Mouse (Mus musculus): ENCODE data around the gene Zdhhc8.
"Not testable (repeated sequence)": the region's sequence is repeated elsewhere in the genome, so short reads cannot be mapped to it uniquely, and the experiment has no call there.

Gene Zdhhc8

DNA sequence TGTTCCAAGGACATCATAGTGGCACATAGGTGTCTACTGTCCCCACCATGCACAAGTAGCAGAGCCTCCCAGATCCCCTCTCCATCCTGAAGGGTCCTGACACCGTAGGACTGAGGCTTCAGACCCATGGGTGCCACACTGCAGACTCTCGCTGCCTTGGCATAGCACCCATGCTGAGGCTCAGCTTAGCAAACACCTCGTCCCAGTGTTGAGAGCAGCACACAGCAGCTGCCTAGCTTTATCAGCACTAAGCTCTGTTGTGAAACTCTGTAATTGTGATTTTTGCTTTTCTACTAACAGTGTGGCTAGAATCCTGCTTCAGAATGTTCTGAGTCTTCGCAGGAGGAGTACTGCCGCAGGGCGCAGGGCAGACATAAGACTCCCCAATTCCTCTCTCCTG is 37.1 kb downstream of the Zdhhc8 start:
- DNase-seq (ENCODE audit: low spot score) = no peak

- not testable (repeated sequence) for DNase-seq (ENCODE audit: low spot score)
Observed at GRCm38 (mm10) chr16:18195561-18195960, 39.4 kb downstream of the Zdhhc8 start.

GRCm38 (mm10) chr16:18195068-18195467 is 39.9 kb downstream of the Zdhhc8 start:
- DNase-seq (ENCODE audit: low spot score) = no peak

DNA sequence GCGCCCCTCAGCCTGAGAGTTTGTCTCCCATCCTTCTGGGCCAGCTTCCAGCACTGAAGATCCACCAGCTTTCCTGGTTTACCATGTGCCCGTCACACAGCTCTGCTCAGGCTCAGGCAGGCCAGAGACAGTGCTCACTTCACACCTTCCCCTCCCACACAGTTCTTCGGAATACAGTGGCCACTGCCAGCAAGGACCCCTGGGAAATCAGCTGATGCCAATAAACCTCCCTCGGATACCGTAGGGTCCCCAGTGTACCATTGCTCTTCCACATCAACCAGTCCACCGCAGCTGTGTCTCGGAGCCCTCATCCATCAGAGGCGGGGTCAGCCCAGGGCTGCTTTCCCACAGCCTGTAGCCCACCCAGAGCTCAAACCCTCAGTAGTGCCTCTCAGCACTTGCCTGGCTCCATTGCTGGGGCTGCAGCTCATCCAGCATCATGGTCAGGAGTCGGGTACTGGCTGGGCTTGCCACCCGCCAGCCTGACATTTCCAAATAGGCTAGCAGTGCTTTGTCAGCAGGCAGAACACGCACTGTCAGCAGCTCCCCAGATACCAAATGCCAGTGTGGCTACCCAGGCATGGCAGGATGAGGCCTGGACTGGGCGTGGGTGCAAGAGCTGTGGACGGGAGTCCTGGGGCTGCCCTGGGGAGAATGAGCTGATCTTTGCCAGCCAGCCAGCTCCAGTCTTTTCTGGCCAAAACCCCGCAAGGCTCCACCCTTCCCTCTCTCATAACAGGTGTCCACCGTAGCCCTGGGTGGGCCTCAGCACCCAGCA is 40.5 kb downstream of the Zdhhc8 start:
- DNase-seq (ENCODE audit: low spot score) = peak; percentile 33

GRCm38 (mm10) chr16:18191006-18191405 is 43.9 kb downstream of the Zdhhc8 start:
- DNase-seq (ENCODE audit: low spot score) = no peak

GRCm38 (mm10) chr16:18187221-18187620 is 47.7 kb downstream of the Zdhhc8 start:
- no peak for DNase-seq (ENCODE audit: low spot score)

DNA sequence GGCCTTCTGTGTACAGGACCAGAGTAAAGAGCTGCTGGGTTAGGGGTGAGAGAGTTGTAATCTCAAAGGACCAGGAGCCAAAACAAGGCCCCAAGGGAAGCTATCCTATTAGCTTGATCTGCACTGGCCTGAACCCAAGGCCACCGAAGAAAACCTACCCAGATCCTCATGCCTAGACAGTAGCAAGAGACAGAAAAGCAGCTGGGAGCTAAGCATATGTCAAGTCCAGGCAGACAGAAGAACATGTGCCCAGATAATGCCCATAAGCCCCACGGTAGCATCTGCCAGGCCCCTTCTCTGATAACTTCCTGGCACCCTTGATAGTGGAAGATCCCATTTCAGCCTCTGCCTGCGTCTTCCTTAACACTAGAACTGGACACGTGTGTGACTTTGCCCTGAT is 48.1 kb downstream of the Zdhhc8 start:
- DNase-seq (ENCODE audit: low spot score) = no peak

DNA sequence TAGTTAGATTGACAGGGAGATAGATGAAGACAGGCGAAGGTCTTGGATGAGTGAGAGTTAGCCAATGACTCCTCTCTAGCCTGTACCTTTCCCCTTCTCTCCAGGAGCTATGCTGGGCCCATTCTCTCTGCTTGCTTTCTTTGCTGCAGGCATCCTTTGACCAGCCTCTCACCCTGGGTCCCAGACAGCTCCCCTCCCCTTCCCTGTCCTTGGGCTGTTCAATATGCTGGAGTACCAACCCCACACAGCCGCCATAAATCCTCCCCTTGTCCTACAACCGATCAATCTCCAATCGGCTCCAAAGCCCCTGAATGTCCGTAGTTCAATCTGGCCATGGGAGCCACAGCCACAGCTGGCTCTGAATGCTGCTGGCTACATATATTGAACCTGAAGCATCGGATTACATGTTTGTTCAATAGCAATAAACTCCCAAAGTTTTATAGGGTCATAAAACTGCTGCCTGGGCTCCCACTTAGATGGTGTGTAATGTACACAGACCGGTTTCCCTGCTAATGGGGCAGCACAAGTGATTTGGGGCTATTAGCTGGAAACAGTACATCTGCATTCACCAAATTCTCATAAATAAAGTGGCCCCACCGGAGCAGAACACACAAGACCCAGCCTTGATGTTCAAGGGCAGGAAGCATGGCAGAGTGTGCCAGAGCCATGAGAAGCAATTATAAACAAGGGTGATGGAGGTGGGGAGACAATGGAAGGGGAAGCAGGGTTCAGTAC is 49.1 kb downstream of the Zdhhc8 start:
- DNase-seq (ENCODE audit: low spot score) = peak; percentile 38

GRCm38 (mm10) chr16:18182766-18183165 is 52.2 kb downstream of the Zdhhc8 start:
- DNase-seq (ENCODE audit: low spot score) = no peak

GRCm38 (mm10) chr16:18181398-18181797 is 53.5 kb downstream of the Zdhhc8 start:
- no peak for DNase-seq (ENCODE audit: low spot score)

- no peak for DNase-seq (ENCODE audit: low spot score)
Observed at GRCm38 (mm10) chr16:18179591-18179990, 55.3 kb downstream of the Zdhhc8 start.

DNA sequence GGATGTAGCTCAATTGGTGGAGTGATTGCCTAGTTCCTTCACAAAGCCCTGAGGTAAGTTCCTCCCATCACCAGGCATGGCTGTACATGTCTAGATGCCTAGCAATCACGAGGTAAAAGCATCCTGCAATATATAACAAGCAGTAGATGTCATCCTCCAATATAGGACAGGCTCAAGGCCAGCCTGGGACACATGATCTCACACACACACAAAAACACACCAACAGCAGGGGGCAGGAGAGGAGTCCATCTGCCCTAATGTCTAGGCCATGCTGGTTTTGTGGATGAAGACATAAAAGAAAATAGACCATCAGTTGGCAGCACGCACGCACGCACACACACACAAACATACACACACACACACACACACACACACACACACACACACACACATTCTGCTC is 58.2 kb downstream of the Zdhhc8 start:
- DNase-seq (ENCODE audit: low spot score) = peak; percentile 31

DNA sequence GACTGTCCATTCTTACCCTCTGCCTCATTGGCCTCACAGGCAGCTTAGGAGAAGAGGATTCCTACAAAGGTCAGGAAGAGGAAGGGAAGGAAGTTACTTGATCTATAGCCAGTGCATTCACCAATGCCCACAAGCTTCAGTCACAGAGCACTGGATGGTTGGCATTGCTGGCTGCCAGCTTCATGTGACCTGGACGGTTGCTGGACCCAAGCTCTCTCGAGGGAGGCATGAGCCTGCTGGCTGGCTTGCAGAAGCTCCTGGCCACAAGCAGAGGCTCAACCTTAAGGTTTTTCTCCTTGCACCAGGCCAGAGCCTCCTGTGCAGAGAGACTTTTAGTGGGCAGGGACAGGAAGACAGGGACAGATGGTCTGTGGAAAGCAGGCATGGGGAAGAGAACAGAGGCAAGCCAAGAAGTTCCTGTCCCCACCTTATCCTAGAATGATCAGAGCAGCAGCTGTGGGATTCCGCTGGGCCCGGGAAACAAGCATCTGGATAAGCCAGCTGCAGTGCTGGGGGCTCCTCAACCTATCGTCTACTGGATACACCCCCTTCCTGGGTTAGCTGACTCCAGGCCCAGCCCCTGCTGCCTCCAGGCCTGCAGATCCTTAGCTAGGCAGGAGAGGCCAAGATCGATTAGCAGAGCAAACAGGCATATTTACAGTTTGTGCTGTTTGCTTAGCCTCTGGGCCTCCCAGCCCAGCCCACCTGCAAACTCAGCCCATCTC is 59.0 kb downstream of the Zdhhc8 start:
- no peak for DNase-seq (ENCODE audit: low spot score)

DNA sequence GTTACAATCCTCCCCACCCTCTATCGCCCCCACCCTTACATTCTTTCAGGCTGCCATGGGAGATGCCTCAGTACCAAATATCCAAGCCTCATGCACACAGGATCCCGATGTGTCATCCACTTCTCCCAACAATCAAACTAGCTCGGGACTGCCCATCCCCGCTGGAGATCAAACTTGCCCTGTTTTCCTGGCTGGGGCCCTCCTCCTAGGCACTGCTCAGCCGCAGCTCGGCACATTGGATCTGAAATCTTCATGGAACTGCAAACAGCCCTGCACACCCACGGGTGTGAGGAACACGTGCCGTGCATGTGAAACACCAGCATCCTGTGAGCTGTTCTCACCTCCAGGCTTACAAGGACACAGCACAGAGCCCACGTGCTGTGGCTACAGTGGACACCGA is 61.1 kb downstream of the Zdhhc8 start:
- no peak for DNase-seq (ENCODE audit: low spot score)

DNA sequence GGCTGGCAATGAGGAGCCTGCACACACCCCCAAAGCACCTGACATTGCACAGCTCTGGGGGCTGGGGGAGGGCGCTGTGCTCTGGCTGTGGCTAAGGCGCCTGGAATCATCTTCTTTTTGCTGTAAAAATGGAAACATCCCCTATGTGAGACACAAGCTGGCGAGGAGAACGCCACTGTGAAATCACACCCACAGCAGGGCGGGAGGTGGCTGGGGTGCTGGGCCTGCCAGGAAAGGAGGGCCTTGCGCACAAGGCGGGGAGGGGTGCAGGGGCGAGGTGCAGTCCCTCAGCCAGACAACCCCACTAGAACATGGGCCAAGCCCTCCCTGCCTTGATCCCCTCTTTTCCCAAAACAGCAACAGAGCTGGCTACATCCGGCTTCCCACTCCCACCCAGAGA is 61.7 kb downstream of the Zdhhc8 start:
- no peak for DNase-seq (ENCODE audit: low spot score)

DNA sequence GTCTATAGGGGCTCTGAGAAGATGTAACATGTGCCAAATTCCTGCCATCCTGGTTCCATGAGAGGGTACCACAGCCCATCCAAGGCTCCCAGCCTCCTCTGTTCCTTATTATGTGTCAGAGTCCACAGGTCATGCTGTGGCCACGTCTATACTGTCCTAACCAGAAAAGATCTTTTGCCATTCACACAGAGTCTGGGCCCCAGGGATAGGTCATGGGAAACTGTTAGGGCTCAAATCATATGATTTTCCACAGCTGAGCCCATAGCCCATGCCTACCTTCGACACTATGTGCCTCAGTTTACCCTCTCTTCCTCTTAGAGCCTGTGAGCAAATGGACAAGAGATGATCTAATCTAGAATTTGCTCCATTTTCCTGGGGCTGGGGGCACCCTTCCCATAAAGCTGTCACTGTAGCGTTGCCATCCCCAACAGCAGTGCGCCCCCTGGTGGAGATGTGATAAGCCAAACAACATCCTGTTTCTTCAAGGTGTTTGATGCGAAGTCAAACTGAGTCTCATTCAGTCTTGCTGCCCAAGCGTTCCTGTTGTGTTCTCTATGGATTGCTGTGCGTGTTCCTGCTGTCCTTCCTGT is 62.6 kb downstream of the Zdhhc8 start:
- peak; percentile 90 for DNase-seq (ENCODE audit: low spot score)
